Mouse (Mus musculus) liver, postnatal 0 days (tissue): Measurements from ENCODE around the gene Gm49361.

Source experiments
- CTCF ChIP-seq: sonication (generic); IDR thresholded peaks from 2 replicates; pipeline ENCODE4 v1.5.1; 2016; ENCODE audit warnings: antibody characterized with exemption, low read depth
- EP300 ChIP-seq: IDR thresholded peaks from 2 replicates; pipeline ENCODE4 v1.6.1; 2016; ENCODE audit warnings: antibody characterized with exemption, low read depth, mild to moderate bottlenecking

DNA sequence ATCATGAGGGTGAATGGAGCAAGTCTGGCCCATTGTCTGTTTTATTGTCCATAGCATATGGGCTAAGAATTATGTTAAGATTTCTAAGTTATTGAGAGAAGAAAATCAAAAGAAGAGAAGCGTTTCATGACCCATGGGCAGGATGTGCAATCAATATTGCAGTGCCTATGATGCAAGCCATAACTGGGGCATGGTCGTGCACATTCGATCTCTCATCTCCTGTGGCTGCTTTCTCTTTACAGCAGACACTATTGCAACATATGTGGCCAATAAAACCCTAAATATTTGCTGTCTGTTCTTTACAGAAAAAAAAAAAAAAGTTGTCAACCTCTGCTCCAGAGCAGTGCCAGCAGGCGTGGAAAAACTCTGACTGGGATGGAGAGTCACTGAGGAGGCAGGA, 10.2 kb upstream of the Gm49361 start:
- TF ChIP-seq CTCF (no peak), EP300 (no peak)
